Mouse (Mus musculus) embryonic facial prominence, embryonic 13.5 days (tissue): ENCODE results near the gene Skap1. TPM values are rescaled to one million over a fixed set of nuclear protein-coding genes. Genes with fewer than 3 reads are reported as not detected.
"Not testable (repeated sequence)": the region's sequence is repeated elsewhere in the genome, so short reads cannot be mapped to it uniquely, and the experiment has no call there.

Experiments used
- ATAC-seq: fragments of 200-750 bp; cut with Nextera tagmentation; 2 replicates; pipeline ENCODE4 v1.8.0; 2017; ENCODE audit warnings: low read depth; ENCODE audit not compliant: insufficient number of reproducible peaks, insufficient read depth, low FRiP score, low TSS enrichment
- H3K27ac ChIP-seq: fragments of 300-500 bp; sonication (generic); 2 replicates; pipeline ENCODE4 v1.5.1; 2015; ENCODE audit warnings: moderate library complexity, mild to moderate bottlenecking, inconsistent platforms
- H3K27me3 ChIP-seq: fragments of 300-500 bp; sonication (generic); 2 replicates; pipeline ENCODE4 v1.6.1; 2015; ENCODE audit warnings: mild to moderate bottlenecking, inconsistent platforms
- H3K36me3 ChIP-seq: fragments of 300-500 bp; sonication (generic); 2 replicates; pipeline ENCODE4 v1.6.1; 2015; ENCODE audit warnings: mild to moderate bottlenecking, inconsistent platforms
- H3K4me1 ChIP-seq: fragments of 300-500 bp; sonication (generic); 2 replicates; pipeline ENCODE4 v1.6.1; 2015; ENCODE audit warnings: inconsistent platforms
- H3K4me2 ChIP-seq: fragments of 300-500 bp; sonication (generic); 2 replicates; pipeline ENCODE4 v1.6.1; 2015; ENCODE audit warnings: moderate library complexity, mild to moderate bottlenecking, inconsistent platforms
- H3K4me3 ChIP-seq: fragments of 300-500 bp; sonication (generic); 2 replicates; pipeline ENCODE4 v1.5.1; 2015; ENCODE audit warnings: mild to moderate bottlenecking, inconsistent platforms
- H3K9ac ChIP-seq: fragments of 300-500 bp; sonication (generic); 2 replicates; pipeline ENCODE4 v1.6.1; 2015; ENCODE audit warnings: mild to moderate bottlenecking, inconsistent platforms
- H3K9me3 ChIP-seq: fragments of 300-500 bp; sonication (generic); 2 replicates; pipeline ENCODE4 v1.6.1; 2016; ENCODE audit warnings: inconsistent platforms
- WGBS: fragments of 180-500 bp; shearing (Covaris S2); methylation state at CpG from one replicate; pipeline ENCODE4 v1.1.7; 2015; ENCODE audit warnings: mixed read lengths; 5-methylcytosine and 5-hydroxymethylcytosine counted together
- polyA plus RNA-seq: library from polyadenylated mRNA; unstranded; fragments of >200 nt; fragmentation: Nextera tagmentation; extraction: Ambion mirVana; gene quantifications from 2 replicates; pipeline ENCODE4 v1.2.1, GENCODE M21; 2015

Gene Skap1
- polyA plus RNA-seq, 1 experiment from 2014 or later: 0.49 TPM

GRCm38 (mm10) chr11:96775665-96776064, 311.3 kb downstream of the Skap1 start:
- Histone ChIP-seq H3K4me3 (no peak overlapping the region), H3K4me2 (0 out of 2 replicates have a peak overlapping the region, but pooled peaks have one; percentile 5), H3K9ac (no peak overlapping the region), H3K27me3 (no peaks in the 10 kb centered on the region), H3K36me3 (peaks cover 28% of the 10 kb centered on the region), H3K27ac (no peak overlapping the region; the same call in 1 of the 2 replicates), H3K4me1 (peaks cover 22% of the 10 kb centered on the region), H3K9me3 (no peaks in the 10 kb centered on the region)
- ATAC-seq: no peak
- 75% methylated on average over 7 of the region's 7 CpGs for WGBS

- H3K27me3 ChIP-seq: no peaks in the 10 kb centered on the region
- H3K4me1 ChIP-seq: peaks cover 22% of the 10 kb centered on the region
- H3K4me3 ChIP-seq: peak overlapping the region; percentile 71; the same call in 1 of the 2 replicates
- 0 out of 2 replicates have a peak overlapping the region, but pooled peaks have one; percentile 78 for H3K27ac ChIP-seq
- no peaks in the 10 kb centered on the region for H3K9me3 ChIP-seq
- peak overlapping the region; percentile 79 for H3K4me2 ChIP-seq
- 0 out of 2 replicates have a peak overlapping the region, but pooled peaks have one; percentile 70 for H3K9ac ChIP-seq
- ATAC-seq: no peak
- H3K36me3 ChIP-seq: peaks cover 24% of the 10 kb centered on the region
- 45% methylated on average over 3 of the region's 3 CpGs for WGBS
Observed at GRCm38 (mm10) chr11:96776068-96776467, 311.7 kb downstream of the Skap1 start.

- peak; percentile 95 for ATAC-seq
- Histone ChIP-seq H3K4me2 (peak within 1 kb of the TSS; percentile 79), H3K27me3 (no peaks in the 10 kb centered on the region), H3K36me3 (peaks cover 12% of the 10 kb centered on the region), H3K9me3 (no peaks in the 10 kb centered on the region), H3K4me1 (peaks cover 22% of the 10 kb centered on the region), H3K9ac (peak within 1 kb of the TSS; percentile 70), H3K4me3 (peak within 1 kb of the TSS; percentile 71), H3K27ac (peak within 1 kb of the TSS; percentile 78)
- WGBS: 2% methylated on average over 59 of the region's 59 CpGs
Observed at GRCm38 (mm10) chr11:96776968-96777962, 312.9 kb downstream of the Skap1 start, which contains the start of gene Snx11. Gene Snx11, minus strand, starts transcription at chr11:96777559.

- H3K4me1 ChIP-seq: peaks cover 22% of the 10 kb centered on the region
Observed at GRCm38 (mm10) chr11:96778061-96778627, 313.8 kb downstream of the Skap1 start.

GRCm38 (mm10) chr11:96780306-96780705, 315.9 kb downstream of the Skap1 start:
- H3K4me1 ChIP-seq: peaks cover 17% of the 10 kb centered on the region
- no peak overlapping the region for H3K4me2 ChIP-seq
- ATAC-seq: no peak
- H3K36me3 ChIP-seq: no peaks in the 10 kb centered on the region
- WGBS: 70% methylated on average over 5 of the region's 5 CpGs
- H3K4me3 ChIP-seq: no peak overlapping the region
- no peaks in the 10 kb centered on the region for H3K27me3 ChIP-seq
- H3K9ac ChIP-seq: no peak overlapping the region
- no peaks in the 10 kb centered on the region for H3K9me3 ChIP-seq
- H3K27ac ChIP-seq: no peak overlapping the region

More at GRCm38 (mm10) chr11:96778061-96778627, 313.8 kb downstream of the Skap1 start:
- H3K9ac ChIP-seq: peak overlapping the region; percentile 70
- not testable (repeated sequence) for H3K27me3 ChIP-seq, H3K36me3 ChIP-seq, ATAC-seq, H3K9me3 ChIP-seq
- WGBS: 68% methylated on average over 10 of the region's 10 CpGs
- H3K27ac ChIP-seq: peak overlapping the region; percentile 78; the same call in 1 of the 2 replicates
- H3K4me3 ChIP-seq: peak overlapping the region; percentile 71
- H3K4me2 ChIP-seq: peak overlapping the region; percentile 79

- H3K36me3 ChIP-seq: no peaks in the 10 kb centered on the region
- H3K4me3 ChIP-seq: no peak overlapping the region
- no peak overlapping the region for H3K4me2 ChIP-seq
- no peak overlapping the region for H3K9ac ChIP-seq
- H3K27ac ChIP-seq: no peak overlapping the region
- ATAC-seq: no peak
- no peaks in the 10 kb centered on the region for H3K9me3 ChIP-seq
- 66% methylated on average over 2 of the region's 2 CpGs for WGBS
- H3K4me1 ChIP-seq: peaks cover 7% of the 10 kb centered on the region
- no peaks in the 10 kb centered on the region for H3K27me3 ChIP-seq
Observed at GRCm38 (mm10) chr11:96781425-96781824, 317.0 kb downstream of the Skap1 start.

GRCm38 (mm10) chr11:96784847-96785246, 320.5 kb downstream of the Skap1 start:
- H3K9me3 ChIP-seq, H3K4me1 ChIP-seq, H3K4me3 ChIP-seq, ATAC-seq, H3K9ac ChIP-seq, H3K27ac ChIP-seq, H3K27me3 ChIP-seq, H3K36me3 ChIP-seq, H3K4me2 ChIP-seq: not testable (repeated sequence)
- WGBS: 21% methylated on average over 7 of the region's 7 CpGs

- H3K4me3 ChIP-seq: no peak overlapping the region
- H3K27ac ChIP-seq: no peak overlapping the region
- H3K9me3 ChIP-seq: no peaks in the 10 kb centered on the region
- H3K4me2 ChIP-seq: no peak overlapping the region
- peaks cover 18% of the 10 kb centered on the region for H3K4me1 ChIP-seq
- WGBS: 27% methylated on average over 9 of the region's 9 CpGs
- no peaks in the 10 kb centered on the region for H3K27me3 ChIP-seq
- no peaks in the 10 kb centered on the region for H3K36me3 ChIP-seq
- ATAC-seq: no peak
- no peak overlapping the region for H3K9ac ChIP-seq
Observed at GRCm38 (mm10) chr11:96786731-96787450, 322.5 kb downstream of the Skap1 start.

- peak within 1 kb of the TSS; percentile 97 for H3K27ac ChIP-seq
- no peaks in the 10 kb centered on the region; the same call in 1 of the 2 replicates for H3K36me3 ChIP-seq
- WGBS: under 1% methylated on average over 92 of the region's 93 CpGs
- peak within 1 kb of the TSS; percentile 92 for H3K4me3 ChIP-seq
- peak within 1 kb of the TSS; percentile 95 for H3K9ac ChIP-seq
- ATAC-seq: peak; percentile 95
- H3K4me2 ChIP-seq: peak within 1 kb of the TSS; percentile 94
- H3K27me3 ChIP-seq: no peaks in the 10 kb centered on the region
- H3K9me3 ChIP-seq: no peaks in the 10 kb centered on the region
- peaks cover 32% of the 10 kb centered on the region for H3K4me1 ChIP-seq
Observed at GRCm38 (mm10) chr11:96788871-96789795, 324.7 kb downstream of the Skap1 start, which contains the start of gene Cbx1. Gene Cbx1, plus strand, starts transcription at chr11:96789127.

- ATAC-seq: no peak
- Histone ChIP-seq H3K27ac (peak overlapping the region; percentile 48; the same call in 1 of the 2 replicates), H3K4me3 (peak overlapping the region; percentile 92), H3K4me1 (peaks cover 32% of the 10 kb centered on the region), H3K9ac (peak overlapping the region; percentile 95), H3K36me3 (no peaks in the 10 kb centered on the region; the same call in 1 of the 2 replicates), H3K4me2 (peak overlapping the region; percentile 94), H3K27me3 (no peaks in the 10 kb centered on the region), H3K9me3 (no peaks in the 10 kb centered on the region)
- WGBS: 6% methylated on average over 5 of the region's 5 CpGs
Observed at GRCm38 (mm10) chr11:96789990-96790389, 325.6 kb downstream of the Skap1 start.
